Mouse (Mus musculus): Measurements from ENCODE around the gene Cpn2.

GRCm38 (mm10) chr16:30296601-30297275 is 29.4 kb upstream of the Cpn2 start:
- TF ChIP-seq FLI1 (IDR thresholded peaks at IDR 0.05; ENCODE audit: low read length) (no peak), GATA1 (IDR thresholded peaks at IDR 0.05; ENCODE audit: borderline replicate concordance, low read length) (no peak)
